Mouse (Mus musculus): ENCODE results near the gene Chka. TPM values are rescaled to one million over a fixed set of nuclear protein-coding genes. Genes with fewer than 3 reads are reported as not detected.

Gene Chka
- polyA plus RNA-seq, 1 experiment from 2014 or later, result 57.5 TPM

DNA sequence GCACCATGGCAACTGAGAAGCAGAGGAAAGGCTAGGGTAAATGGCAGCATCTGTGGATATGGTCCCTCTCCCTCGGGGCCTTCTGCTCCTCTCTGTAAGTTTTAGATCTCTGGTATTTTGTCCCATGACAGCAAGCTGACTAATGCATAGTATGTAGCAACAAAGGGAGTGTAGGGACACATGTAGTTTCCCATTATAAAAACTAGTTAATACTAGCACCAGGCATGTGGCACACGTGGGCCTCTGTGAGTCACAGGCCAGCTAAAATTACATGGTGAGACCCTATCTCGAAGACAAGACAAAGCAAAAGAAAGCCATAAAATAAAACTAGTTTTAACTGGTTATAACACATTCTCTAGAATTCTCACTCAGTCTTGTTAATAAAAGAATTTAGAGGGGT lies 12.6 kb upstream of the Chka start:
- H3K36me3 ChIP-seq, result no peaks in the 10 kb centered on the region
- H3K27me3 ChIP-seq (ENCODE audit: insufficient read depth, poor library complexity, severe bottlenecking), result no peaks in the 10 kb centered on the region
- 0 out of 2 replicates have a peak, but pooled peaks cover 5% of the 10 kb centered on the region for H3K4me1 ChIP-seq (replicated peaks)
- 89% methylated on average over 3 of the region's 3 CpGs for WGBS
- no peaks in the 10 kb centered on the region for H3K9me3 ChIP-seq
- no peak overlapping the region for H3K27ac ChIP-seq
- H3K4me3 ChIP-seq, result no peak overlapping the region
- DNase-seq (ENCODE audit: low spot score), result no peak

- 79% methylated on average over 2 of the region's 2 CpGs for WGBS
- H3K27me3 ChIP-seq (ENCODE audit: insufficient read depth, poor library complexity, severe bottlenecking), result no peaks in the 10 kb centered on the region
- no peak for DNase-seq (ENCODE audit: low spot score)
- no peak overlapping the region for H3K4me3 ChIP-seq
- H3K4me1 ChIP-seq (replicated peaks), result 0 out of 2 replicates have a peak, but pooled peaks cover 5% of the 10 kb centered on the region
- no peaks in the 10 kb centered on the region for H3K36me3 ChIP-seq
- H3K9me3 ChIP-seq, result no peaks in the 10 kb centered on the region
- no peak overlapping the region for H3K27ac ChIP-seq
Observed at GRCm38 (mm10) chr19:3839686-3840085, 11.9 kb upstream of the Chka start.

DNA sequence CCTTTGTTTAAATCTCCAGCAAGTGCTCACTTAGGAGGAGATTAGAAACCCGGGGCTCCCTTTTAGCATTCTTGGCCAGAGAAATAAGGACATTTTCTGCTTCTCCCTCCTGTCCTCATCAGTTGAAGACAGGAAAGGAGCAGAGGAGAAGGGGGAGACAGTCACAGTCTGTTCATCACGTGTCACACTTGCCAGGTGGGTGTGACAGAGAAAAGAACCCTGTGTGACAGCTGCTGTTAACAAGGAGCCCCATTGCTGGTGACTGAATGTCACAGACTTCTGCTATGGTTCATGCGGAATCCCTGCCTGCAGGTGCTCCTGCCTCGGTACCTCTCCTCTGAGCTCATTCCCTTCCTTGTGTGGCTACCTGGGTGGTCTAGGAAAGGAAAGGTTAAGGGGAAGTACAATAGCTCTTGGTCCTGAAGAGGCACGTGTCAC lies 11.3 kb upstream of the Chka start:
- Histone ChIP-seq H3K4me3 (no peak overlapping the region), H3K27me3 (ENCODE audit: insufficient read depth, poor library complexity, severe bottlenecking) (no peaks in the 10 kb centered on the region), H3K4me1 (replicated peaks) (0 out of 2 replicates have a peak, but pooled peaks cover 5% of the 10 kb centered on the region), H3K27ac (no peak overlapping the region), H3K36me3 (no peaks in the 10 kb centered on the region), H3K9me3 (no peaks in the 10 kb centered on the region)
- no peak for DNase-seq (ENCODE audit: low spot score)
- WGBS, result 58% methylated on average over 5 of the region's 5 CpGs

DNA sequence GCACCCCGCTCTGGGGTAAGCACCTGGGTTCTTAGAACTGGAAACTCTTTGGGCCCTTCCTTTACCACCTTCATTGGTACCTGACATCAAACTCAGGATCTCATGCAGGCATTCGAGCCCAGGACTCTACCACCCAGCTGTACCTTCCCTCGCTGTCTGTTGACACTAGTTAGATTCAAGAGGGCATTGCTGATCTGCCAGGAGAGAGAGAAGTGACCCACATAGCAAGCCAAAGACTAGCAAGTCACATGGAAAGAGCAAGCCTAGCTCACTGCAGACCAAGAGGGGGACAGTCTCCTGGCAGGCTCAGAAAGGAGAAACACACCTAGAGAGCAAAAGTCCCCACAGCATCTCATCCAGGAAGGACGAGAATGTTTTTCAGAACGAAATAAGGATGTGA lies 10.9 kb upstream of the Chka start:
- whole genome bisulfite sequencing, result 84% methylated on average over 5 of the region's 5 CpGs
- Histone ChIP-seq H3K4me1 (replicated peaks) (0 out of 2 replicates have a peak, but pooled peaks cover 5% of the 10 kb centered on the region), H3K27me3 (ENCODE audit: insufficient read depth, poor library complexity, severe bottlenecking) (no peaks in the 10 kb centered on the region), H3K36me3 (no peaks in the 10 kb centered on the region), H3K9me3 (no peaks in the 10 kb centered on the region), H3K27ac (no peak overlapping the region), H3K4me3 (no peak overlapping the region)
- DNase-seq (ENCODE audit: low spot score), result no peak

- 0 out of 2 replicates have a peak overlapping the region, but pooled peaks have one; percentile 0 for H3K27ac ChIP-seq
- 48% methylated on average over 12 of the region's 12 CpGs for WGBS
- H3K4me1 ChIP-seq (replicated peaks), result 0 out of 2 replicates have a peak, but pooled peaks cover 7% of the 10 kb centered on the region
- no peaks in the 10 kb centered on the region for H3K27me3 ChIP-seq (ENCODE audit: insufficient read depth, poor library complexity, severe bottlenecking)
- no peak overlapping the region for H3K4me3 ChIP-seq
- DNase-seq (ENCODE audit: low spot score), result peak; percentile 7
- no peaks in the 10 kb centered on the region for H3K36me3 ChIP-seq
- H3K9me3 ChIP-seq, result no peaks in the 10 kb centered on the region
Observed at GRCm38 (mm10) chr19:3842359-3843148, 9.0 kb upstream of the Chka start.

- WGBS, result 87% methylated on average over 2 of the region's 2 CpGs
- Histone ChIP-seq H3K36me3 (no peaks in the 10 kb centered on the region), H3K27me3 (ENCODE audit: insufficient read depth, poor library complexity, severe bottlenecking) (no peaks in the 10 kb centered on the region), H3K27ac (no peak overlapping the region), H3K4me1 (replicated peaks) (0 out of 2 replicates have a peak, but pooled peaks cover 7% of the 10 kb centered on the region), H3K4me3 (no peak overlapping the region), H3K9me3 (no peaks in the 10 kb centered on the region)
- DNase-seq (ENCODE audit: low spot score), result no peak
Observed at GRCm38 (mm10) chr19:3843629-3844028, 7.9 kb upstream of the Chka start.

DNA sequence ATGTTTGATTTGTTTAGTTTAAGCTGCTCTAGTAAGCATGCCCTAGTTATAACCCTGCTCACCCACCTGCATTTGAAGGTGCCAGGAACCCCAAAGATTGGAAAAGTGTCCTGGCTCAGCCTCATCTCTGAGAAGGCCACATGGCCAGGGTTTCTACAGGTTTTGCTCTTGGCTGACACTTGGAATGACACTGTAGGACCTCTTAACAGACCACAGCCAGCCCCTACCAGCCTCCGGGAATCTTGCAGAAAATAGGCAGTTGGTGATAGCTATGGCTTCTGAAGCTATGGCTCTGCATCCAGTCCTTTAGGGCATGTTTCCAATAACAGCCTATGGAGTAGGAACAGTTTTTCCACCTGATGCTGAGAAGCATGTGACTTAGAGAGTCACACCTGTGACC lies 6.7 kb upstream of the Chka start:
- Histone ChIP-seq H3K27me3 (ENCODE audit: insufficient read depth, poor library complexity, severe bottlenecking) (no peaks in the 10 kb centered on the region), H3K9me3 (no peaks in the 10 kb centered on the region), H3K4me1 (replicated peaks) (0 out of 2 replicates have a peak, but pooled peaks cover 7% of the 10 kb centered on the region), H3K27ac (no peak overlapping the region), H3K36me3 (no peaks in the 10 kb centered on the region), H3K4me3 (no peak overlapping the region)
- no peak for DNase-seq (ENCODE audit: low spot score)
- 93% methylated on average over 1 of the region's 1 CpGs for WGBS

GRCm38 (mm10) chr19:3845339-3845738 lies 6.2 kb upstream of the Chka start:
- H3K27ac ChIP-seq, result no peak overlapping the region
- WGBS, result 93% methylated on average over 11 of the region's 11 CpGs
- no peak for DNase-seq (ENCODE audit: low spot score)
- H3K27me3 ChIP-seq (ENCODE audit: insufficient read depth, poor library complexity, severe bottlenecking), result no peaks in the 10 kb centered on the region
- no peaks in the 10 kb centered on the region for H3K9me3 ChIP-seq
- H3K4me1 ChIP-seq (replicated peaks), result peaks cover 9% of the 10 kb centered on the region
- H3K36me3 ChIP-seq, result no peaks in the 10 kb centered on the region
- H3K4me3 ChIP-seq, result no peak overlapping the region

GRCm38 (mm10) chr19:3845803-3846406 lies 5.7 kb upstream of the Chka start:
- peaks cover 12% of the 10 kb centered on the region for H3K4me1 ChIP-seq (replicated peaks)
- DNase-seq (ENCODE audit: low spot score), result no peak
- no peaks in the 10 kb centered on the region for H3K36me3 ChIP-seq
- 78% methylated on average over 1 of the region's 1 CpGs for WGBS
- H3K9me3 ChIP-seq, result no peaks in the 10 kb centered on the region
- H3K27ac ChIP-seq, result no peak overlapping the region
- H3K4me3 ChIP-seq, result no peak overlapping the region
- H3K27me3 ChIP-seq (ENCODE audit: insufficient read depth, poor library complexity, severe bottlenecking), result no peaks in the 10 kb centered on the region

- WGBS, result 82% methylated on average over 10 of the region's 10 CpGs
- H3K4me3 ChIP-seq, result no peak overlapping the region
- peaks cover 18% of the 10 kb centered on the region for H3K4me1 ChIP-seq (replicated peaks)
- H3K27ac ChIP-seq, result no peak overlapping the region
- no peaks in the 10 kb centered on the region for H3K36me3 ChIP-seq
- no peaks in the 10 kb centered on the region for H3K9me3 ChIP-seq
- DNase-seq (ENCODE audit: low spot score), result no peak
- no peaks in the 10 kb centered on the region for H3K27me3 ChIP-seq (ENCODE audit: insufficient read depth, poor library complexity, severe bottlenecking)
Observed at GRCm38 (mm10) chr19:3846676-3847604, 4.6 kb upstream of the Chka start.

DNA sequence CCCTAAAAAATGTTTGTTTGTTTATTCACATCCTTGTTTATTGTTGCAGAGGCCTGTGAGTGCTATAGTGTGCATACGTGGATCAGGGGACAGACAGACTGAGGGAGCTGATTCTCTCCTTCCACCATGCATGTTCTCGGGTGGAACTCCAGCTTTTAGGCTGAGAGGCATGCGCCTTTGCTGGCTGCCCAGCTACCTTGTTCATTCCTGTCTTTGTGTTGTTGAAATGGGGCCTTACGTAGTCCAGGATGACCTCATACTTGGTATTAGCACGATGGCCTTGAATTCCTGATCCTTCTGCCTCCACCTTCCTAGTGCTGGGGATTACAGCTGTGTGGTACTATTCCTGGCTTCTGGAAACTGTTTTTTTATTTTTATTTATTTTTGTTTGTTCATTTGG lies 3.9 kb upstream of the Chka start:
- H3K9me3 ChIP-seq, result no peaks in the 10 kb centered on the region
- H3K27ac ChIP-seq, result no peak overlapping the region
- no peaks in the 10 kb centered on the region for H3K27me3 ChIP-seq (ENCODE audit: insufficient read depth, poor library complexity, severe bottlenecking)
- peaks cover 18% of the 10 kb centered on the region for H3K4me1 ChIP-seq (replicated peaks)
- no peaks in the 10 kb centered on the region for H3K36me3 ChIP-seq
- no peak overlapping the region for H3K4me3 ChIP-seq
- 86% methylated on average over 5 of the region's 5 CpGs for WGBS
- DNase-seq (ENCODE audit: low spot score), result no peak

GRCm38 (mm10) chr19:3848207-3848808 lies 3.3 kb upstream of the Chka start:
- no peaks in the 10 kb centered on the region for H3K36me3 ChIP-seq
- no peak overlapping the region for H3K4me3 ChIP-seq
- H3K27ac ChIP-seq, result no peak overlapping the region
- no peaks in the 10 kb centered on the region for H3K27me3 ChIP-seq (ENCODE audit: insufficient read depth, poor library complexity, severe bottlenecking)
- no peak for DNase-seq (ENCODE audit: low spot score)
- H3K4me1 ChIP-seq (replicated peaks), result peaks cover 21% of the 10 kb centered on the region
- WGBS, result 91% methylated on average over 7 of the region's 7 CpGs
- H3K9me3 ChIP-seq, result no peaks in the 10 kb centered on the region

Data from hindbrain, embryonic 10.5 days (tissue).